ENCODE assay signal across 9 mouse cellular contexts in the genomic region with DNA sequence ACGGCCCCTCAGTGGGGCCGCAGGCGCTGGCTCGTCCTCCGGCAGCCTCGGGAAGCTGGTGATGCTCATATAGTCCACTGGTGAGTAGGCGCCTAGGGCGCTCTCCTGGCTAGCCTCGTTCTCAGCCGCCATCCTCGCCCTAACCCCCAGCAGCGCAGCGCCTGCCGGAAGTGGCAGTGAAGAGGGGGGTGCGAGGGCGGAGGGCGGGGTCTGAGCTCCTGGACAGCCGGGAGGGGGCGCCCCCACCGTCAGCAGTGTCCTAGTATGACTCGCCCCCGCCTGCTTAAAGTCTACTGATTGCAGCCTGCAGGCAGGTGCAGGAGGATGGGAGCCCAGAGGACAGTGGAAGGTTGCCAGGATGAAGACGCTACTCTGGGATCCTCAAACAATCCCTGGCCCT. TPM values are rescaled to one million over a fixed set of nuclear protein-coding genes. Genes with fewer than 3 reads are reported as not detected.
A peak's percentile ranks its signal among the peaks of the same experiment; 100 is the strongest.
DNase-seq lines count a peak whose midpoint lies in the region; ATAC-seq and TF ChIP-seq lines count a peak whose summit lies in the region.
"Had no signal": no experiment of that assay in that cellular context is flagged by ENCODE, and none has a peak within 500 bp of the region (broad histone marks: within the 10 kb centered on the region; RNA-seq: fewer than 3 reads in every experiment).

No protein-coding gene starts in this region.

- H3K4me2 ChIP-seq in intestine, embryonic 16.5 days (ENCODE audit: low read depth, low read length) = peak overlapping the region; percentile 79

- 2% methylated on average over 23 of the region's 23 CpGs for WGBS in intestine, embryonic 16.5 days

- H3K27me3 ChIP-seq in intestine, embryonic 16.5 days (replicated peaks; ENCODE audit: control insufficient read depth, insufficient read depth, low read length) = peaks cover 12% of the 10 kb centered on the region; the same call in 1 of the 2 replicates

- H3K4me1 ChIP-seq in cortical plate, adult 2 months (ENCODE audit: control insufficient read depth, insufficient read depth, low read length) = peaks cover 5% of the 10 kb centered on the region; the same call in 1 of the 2 replicates
- H3K4me1 ChIP-seq in intestine, embryonic 16.5 days (ENCODE audit: control insufficient read depth, insufficient read depth, low read length) = peaks cover 13% of the 10 kb centered on the region

- intact Hi-C loops in left cerebral cortex, postnatal 14 days (cut with DNase I) = loop anchor here (5.0 kb wide), 1 partner anchor 253 kb away; no protein-coding TSS in a partner anchor

- TF ChIP-seq CTCF in cortical plate, adult 2 months (IDR thresholded peaks at IDR 0.05; ENCODE audit: extremely low read depth, insufficient read depth, low read length) = no peak

- DNase-seq in R1 (ENCODE audit: low read depth, low spot score) = peak; percentile 52
- peak; percentile 67 to 71 for DNase-seq in gastrocnemius, postnatal 4 days (ENCODE audit: low spot score in 2 of 2)
- peak; percentile 88 to 90 for DNase-seq in left cerebral cortex, postnatal 14 days (ENCODE audit: low spot score in 2 of 2)
- peak; percentile 92 to 93 for DNase-seq in right cerebral cortex, postnatal 10 days (ENCODE audit: low spot score in 2 of 2)
- peak; percentile 53 for DNase-seq in urinary bladder, adult 2 months (ENCODE audit: low spot score)

- no peak for ATAC-seq in intestine, embryonic 16.5 days
- peak; percentile 10; the same call in 1 of the 2 replicates for ATAC-seq in megakaryocyte progenitor cell, adult 5-6 weeks (replicated peaks; ENCODE audit: poor library complexity)

- no peaks in the 10 kb centered on the region for H3K36me3 ChIP-seq in intestine, embryonic 16.5 days (ENCODE audit: control insufficient read depth, insufficient read depth, low read length)

- peak overlapping the region; percentile 55 for H3K4me3 ChIP-seq in cortical plate, adult 2 months (ENCODE audit: insufficient read depth, low read length)
- peak overlapping the region; percentile 44 for H3K4me3 ChIP-seq in intestine, embryonic 16.5 days (ENCODE audit: low read length)

- H3K9me3 ChIP-seq in intestine, embryonic 16.5 days (ENCODE audit: control insufficient read depth, low read length) = no peaks in the 10 kb centered on the region

- H3K9ac ChIP-seq in intestine, embryonic 16.5 days (ENCODE audit: low read depth, low read length) = peak overlapping the region; percentile 62

- TF ChIP-seq POLR2A in cortical plate, adult 2 months (IDR thresholded peaks at IDR 0.05; ENCODE audit: extremely low read depth, insufficient read depth, low read length) = peak; percentile 67; the same call in 1 of the 2 replicates

- peak overlapping the region; percentile 76 for H3K27ac ChIP-seq in cortical plate, adult 2 months (ENCODE audit: insufficient read depth, low read length)
- no peak overlapping the region for H3K27ac ChIP-seq in intestine, embryonic 16.5 days (ENCODE audit: low read length)

RNA-seq across cellular contexts. Expression of gene Acss2, which starts 3.1 kb away (rescaled TPM):
- 77.3 and 77.7 TPM in 2 replicates for polyA plus RNA-seq in cortical plate, adult 2 months (2012; rRNA removed)
- total RNA-seq in gastrocnemius, postnatal 4 days (2021) = 10 to 100 TPM; 30.8 to 32.1 TPM
- 25.8 and 29.8 TPM in 2 replicates for polyA plus RNA-seq in intestine, embryonic 16.5 days (2015; fragmentation: Nextera tagmentation; extraction: Ambion mirVana)
- total RNA-seq in left cerebral cortex, postnatal 14 days (2021) = 10 to 100 TPM; 46.6 to 52.7 TPM
- 3.6 and 8.0 TPM in 2 replicates for total RNA-seq in megakaryocyte progenitor cell, adult 5-6 weeks (2015)
- 3.0 and 6.5 TPM in 2 replicates for total RNA-seq in megakaryocyte progenitor cell, adult 5-6 weeks (2017)
- polyA plus RNA-seq in urinary bladder, adult 2 months (2012; rRNA removed) = 22.9 and 27.8 TPM in 2 replicates

RNA-seq across cellular contexts. Expression of gene Ggt7, which starts 3.4 kb away (rescaled TPM):
- 261 and 264 TPM in 2 replicates for polyA plus RNA-seq in cortical plate, adult 2 months (2012; rRNA removed)
- 1 to 10 TPM; 1.8 to 2.6 TPM for total RNA-seq in gastrocnemius, postnatal 4 days (2021)
- polyA plus RNA-seq in intestine, embryonic 16.5 days (2015; fragmentation: Nextera tagmentation; extraction: Ambion mirVana) = 4.0 and 4.2 TPM in 2 replicates
- 100 to 1,000 TPM; 112 to 120 TPM for total RNA-seq in left cerebral cortex, postnatal 14 days (2021)
- not detected in 2 replicates for total RNA-seq in megakaryocyte progenitor cell, adult 5-6 weeks (2015)
- not detected in 2 replicates for total RNA-seq in megakaryocyte progenitor cell, adult 5-6 weeks (2017)
- polyA plus RNA-seq in urinary bladder, adult 2 months (2012; rRNA removed) = 8.6 and 11.3 TPM in 2 replicates
- total RNA-seq: hematopoietic stem cell, adult 5-6 weeks had no signal

RNA-seq across cellular contexts. Expression of gene Ncoa6, which starts 41.0 kb away (rescaled TPM):
- 42.1 and 43.4 TPM in 2 replicates for polyA plus RNA-seq in cortical plate, adult 2 months (2012; rRNA removed)
- total RNA-seq in gastrocnemius, postnatal 4 days (2021) = 10 to 100 TPM; 38.2 to 39.7 TPM
- 11.5 and 13.0 TPM in 2 replicates for polyA plus RNA-seq in intestine, embryonic 16.5 days (2015; fragmentation: Nextera tagmentation; extraction: Ambion mirVana)
- 10 to 100 TPM; 60.9 to 63.8 TPM for total RNA-seq in left cerebral cortex, postnatal 14 days (2021)
- 58.3 and 61.2 TPM in 2 replicates for total RNA-seq in megakaryocyte progenitor cell, adult 5-6 weeks (2015)
- total RNA-seq in megakaryocyte progenitor cell, adult 5-6 weeks (2017) = 12.4 and 15.4 TPM in 2 replicates
- 22.7 and 29.9 TPM in 2 replicates for polyA plus RNA-seq in urinary bladder, adult 2 months (2012; rRNA removed)

Comparison
In these comparisons a context has a peak if more than half of its experiments do, and no peak if none do; other contexts are left out.
1. RNA of gene Ggt7, which starts 3.4 kb away (total RNA-seq): 112 to 120 TPM in left cerebral cortex, postnatal 14 days; 1.8 to 2.6 TPM in gastrocnemius, postnatal 4 days and not detected in megakaryocyte progenitor cell, adult 5-6 weeks; every median in the first group is over 10 times any median in the second.
2. Peak in every context shown above with its lines, with median percentiles within 50 percentile points of each other: DNase-seq.